ENCODE assay signal across 8 mouse cellular contexts in genomic region chr3:108414857-108415830, GRCm38 (mm10). TPM values are rescaled to one million over a fixed set of nuclear protein-coding genes. Genes with fewer than 3 reads are reported as not detected.
A peak's percentile ranks its signal among the peaks of the same experiment; 100 is the strongest.
DNase-seq lines count a peak whose midpoint lies in the region; ATAC-seq lines count a peak whose summit lies in the region.

TSS of gene Celsr2 (minus strand) at chr3:108415552.

- H3K9me3 ChIP-seq in embryonic facial prominence, embryonic 11.5 days (replicated peaks; ENCODE audit: control insufficient read depth, low read length), result peaks cover 3% of the 10 kb centered on the region; the same call in 1 of the 2 replicates
- H3K9me3 ChIP-seq in hindbrain, embryonic 14.5 days (ENCODE audit: control insufficient read depth, low read length), result no peaks in the 10 kb centered on the region
- peaks cover 22% of the 10 kb centered on the region; the same call in 1 of the 2 replicates for H3K9me3 ChIP-seq in limb, embryonic 13.5 days
- no peaks in the 10 kb centered on the region for H3K9me3 ChIP-seq in neural tube, embryonic 13.5 days

- 9% methylated on average over 40 of the region's 67 CpGs for WGBS in embryonic facial prominence, embryonic 11.5 days
- WGBS in hindbrain, embryonic 14.5 days, result 5% methylated on average over 46 of the region's 67 CpGs
- WGBS in limb, embryonic 13.5 days, result 5% methylated on average over 61 of the region's 67 CpGs
- 4% methylated on average over 62 of the region's 67 CpGs for WGBS in neural tube, embryonic 13.5 days

- H3K27ac ChIP-seq in embryonic facial prominence, embryonic 11.5 days (replicated peaks; ENCODE audit: low read depth, low read length), result peak within 1 kb of the TSS; percentile 7; the same call in 1 of the 2 replicates
- H3K27ac ChIP-seq in hindbrain, embryonic 14.5 days, result peak within 1 kb of the TSS; percentile 95
- no peak within 1 kb of the TSS for H3K27ac ChIP-seq in limb, embryonic 13.5 days
- peak within 1 kb of the TSS; percentile 96 for H3K27ac ChIP-seq in neural tube, embryonic 13.5 days (replicated peaks)

- no peak for ATAC-seq in embryonic facial prominence, embryonic 11.5 days (replicated peaks; ENCODE audit: insufficient number of reproducible peaks, low FRiP score, low TSS enrichment, low read depth)
- ATAC-seq in hindbrain, embryonic 14.5 days (ENCODE audit: low FRiP score), result peak; percentile 25
- peak; percentile 0 for ATAC-seq in limb, embryonic 13.5 days (ENCODE audit: low FRiP score, low read depth)
- ATAC-seq in neural tube, embryonic 13.5 days (ENCODE audit: low read depth), result peak; percentile 45

- H3K9ac ChIP-seq in embryonic facial prominence, embryonic 11.5 days (replicated peaks; ENCODE audit: low read length), result peak within 1 kb of the TSS; percentile 59
- peak within 1 kb of the TSS; percentile 98 for H3K9ac ChIP-seq in hindbrain, embryonic 14.5 days
- peak within 1 kb of the TSS; percentile 77 for H3K9ac ChIP-seq in limb, embryonic 13.5 days
- H3K9ac ChIP-seq in neural tube, embryonic 13.5 days, result peak within 1 kb of the TSS; percentile 98

- peak within 1 kb of the TSS; percentile 99 for H3K4me2 ChIP-seq in embryonic facial prominence, embryonic 11.5 days (ENCODE audit: low read depth, low read length)
- H3K4me2 ChIP-seq in hindbrain, embryonic 14.5 days (replicated peaks), result peak within 1 kb of the TSS; percentile 85
- H3K4me2 ChIP-seq in limb, embryonic 13.5 days (replicated peaks), result peak within 1 kb of the TSS; percentile 100
- peak within 1 kb of the TSS; percentile 93 for H3K4me2 ChIP-seq in neural tube, embryonic 13.5 days

- no peaks in the 10 kb centered on the region; the same call in 1 of the 2 replicates for H3K27me3 ChIP-seq in embryonic facial prominence, embryonic 11.5 days (ENCODE audit: control insufficient read depth, insufficient read depth, low read length)
- H3K27me3 ChIP-seq in hindbrain, embryonic 14.5 days (ENCODE audit: control insufficient read depth, insufficient read depth, low read length), result no peaks in the 10 kb centered on the region
- H3K27me3 ChIP-seq in limb, embryonic 13.5 days, result peaks cover 25% of the 10 kb centered on the region
- no peaks in the 10 kb centered on the region for H3K27me3 ChIP-seq in neural tube, embryonic 13.5 days

- H3K36me3 ChIP-seq in embryonic facial prominence, embryonic 11.5 days (replicated peaks; ENCODE audit: control insufficient read depth, insufficient read depth, low read depth, low read length), result peaks cover 4% of the 10 kb centered on the region
- peaks cover 27% of the 10 kb centered on the region for H3K36me3 ChIP-seq in hindbrain, embryonic 14.5 days (replicated peaks; ENCODE audit: control insufficient read depth, insufficient read depth)
- H3K36me3 ChIP-seq in limb, embryonic 13.5 days, result peaks cover 29% of the 10 kb centered on the region
- peaks cover 28% of the 10 kb centered on the region for H3K36me3 ChIP-seq in neural tube, embryonic 13.5 days

- peaks cover 5% of the 10 kb centered on the region; the same call in 1 of the 2 replicates for H3K4me1 ChIP-seq in embryonic facial prominence, embryonic 11.5 days (ENCODE audit: control insufficient read depth, insufficient read depth, low read length)
- H3K4me1 ChIP-seq in hindbrain, embryonic 14.5 days (replicated peaks; ENCODE audit: control insufficient read depth, insufficient read depth, low read length), result peaks cover 40% of the 10 kb centered on the region
- peaks cover 20% of the 10 kb centered on the region for H3K4me1 ChIP-seq in limb, embryonic 13.5 days
- H3K4me1 ChIP-seq in neural tube, embryonic 13.5 days (replicated peaks), result peaks cover 53% of the 10 kb centered on the region

- peak; percentile 54 for DNase-seq in kidney, adult 18-20 months
- no peak for DNase-seq in kidney, adult 11 months
- DNase-seq in R1 (ENCODE audit: low read depth, low spot score), result peak; percentile 43
- DNase-seq in embryonic facial prominence, embryonic 11.5 days (ENCODE audit: low spot score), result peak; percentile 52
- peak; percentile 33 for DNase-seq in hindbrain, embryonic 14.5 days (ENCODE audit: low spot score)
- no peak for DNase-seq in urinary bladder, postnatal 36 days (ENCODE audit: low spot score in 2 of 2)

- peak within 1 kb of the TSS; percentile 49 for H3K4me3 ChIP-seq in embryonic facial prominence, embryonic 11.5 days (ENCODE audit: low read depth, low read length)
- H3K4me3 ChIP-seq in hindbrain, embryonic 14.5 days (replicated peaks; ENCODE audit: low read length), result peak within 1 kb of the TSS; percentile 94
- peak within 1 kb of the TSS; percentile 76 for H3K4me3 ChIP-seq in limb, embryonic 13.5 days
- H3K4me3 ChIP-seq in neural tube, embryonic 13.5 days, result peak within 1 kb of the TSS; percentile 93

RNA-seq across cellular contexts. Expression of gene Celsr2, which starts in this region (rescaled TPM):
- polyA plus RNA-seq in embryonic facial prominence, embryonic 11.5 days (2014; fragmentation: Nextera tagmentation; extraction: Ambion mirVana), result 12.4 and 13.5 TPM in 2 replicates
- 39.4 and 49.7 TPM in 2 replicates for polyA plus RNA-seq in hindbrain, embryonic 14.5 days (2014; fragmentation: Nextera tagmentation; extraction: Ambion mirVana)
- 5.5 and 7.3 TPM in 2 replicates for polyA plus RNA-seq in limb, embryonic 13.5 days (2015; fragmentation: Nextera tagmentation; extraction: Ambion mirVana)
- polyA plus RNA-seq in neural tube, embryonic 13.5 days (2015; fragmentation: Nextera tagmentation; extraction: Ambion mirVana), result 37.6 and 44.1 TPM in 2 replicates

Comparison
In these comparisons a context has a peak if more than half of its experiments do, and no peak if none do; other contexts are left out.
1. DNase-seq: peak in kidney, adult 18-20 months (single experiment), R1 (single experiment), embryonic facial prominence, embryonic 11.5 days (single experiment) and hindbrain, embryonic 14.5 days (single experiment); none in kidney, adult 11 months (single experiment) and urinary bladder, postnatal 36 days (0 of 2).
2. Peak in every context shown above with its lines, with median percentiles within 50 percentile points of each other: H3K4me2 ChIP-seq, H3K4me3 ChIP-seq and H3K9ac ChIP-seq.